Mouse (Mus musculus): ENCODE data around the gene D430041D05Rik. TPM values are rescaled to one million over a fixed set of nuclear protein-coding genes. Genes with fewer than 3 reads are reported as not detected.

Gene D430041D05Rik
- total and polyA plus RNA-seq, 2 experiments from 2014 or later, result 7.9 to 47.6 TPM

DNA sequence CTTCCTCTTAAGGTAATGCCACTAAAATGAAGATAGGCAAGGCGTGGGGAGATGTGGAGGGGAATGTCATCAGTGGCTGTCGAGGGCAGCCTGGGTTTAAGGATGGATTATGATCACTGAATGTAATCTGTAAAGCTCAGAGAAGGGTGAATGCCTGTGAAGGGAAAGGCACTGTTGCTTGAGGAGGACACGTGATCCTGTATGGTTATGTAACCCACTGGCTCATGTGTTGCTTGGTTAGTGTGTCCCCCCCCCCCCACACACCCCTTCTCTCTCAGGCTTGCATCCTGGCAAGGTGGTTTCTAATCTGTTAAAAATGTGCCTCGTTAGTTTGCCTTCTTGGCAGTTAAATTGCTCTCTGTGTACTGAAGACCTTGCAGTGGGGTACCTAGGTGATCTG lies 173.7 kb downstream of the D430041D05Rik start:
- no peaks in the 10 kb centered on the region for H3K9me3 ChIP-seq (ENCODE audit: low read length)
- no peak for DNase-seq (ENCODE audit: low spot score)
- 93% methylated on average over 4 of the region's 4 CpGs for WGBS

DNA sequence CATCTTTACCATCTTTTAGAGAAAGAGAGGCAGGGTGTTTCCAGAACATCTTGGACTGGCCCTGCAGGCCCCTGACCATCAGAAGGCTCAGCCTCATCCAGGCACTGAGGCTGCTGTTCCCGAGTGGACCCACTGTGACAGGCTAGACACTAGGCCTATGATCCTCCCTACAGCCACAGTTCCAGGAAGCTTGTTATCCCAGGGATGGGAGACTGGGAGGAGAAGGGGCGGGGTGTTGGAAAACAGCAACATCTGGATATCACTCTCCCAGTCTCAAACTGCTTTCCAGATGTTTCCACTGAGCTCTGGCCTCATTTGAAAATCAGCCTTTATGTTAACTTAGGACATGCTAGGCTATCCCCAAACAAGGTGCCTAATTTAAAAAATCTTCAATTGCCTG lies 180.4 kb downstream of the D430041D05Rik start:
- ATAC-seq (ENCODE audit: low FRiP score) (no peak), DNase-seq (ENCODE audit: low spot score) (no peak)
- no peak overlapping the region for H3K4me2 ChIP-seq (ENCODE audit: low read depth, low read length, poor library complexity, severe bottlenecking)
- no peaks in the 10 kb centered on the region for H3K27me3 ChIP-seq (ENCODE audit: insufficient read depth, low read length)
- no peak for TF ChIP-seq CTCF (IDR thresholded peaks at IDR 0.05)
- no peaks in the 10 kb centered on the region for H3K4me1 ChIP-seq (ENCODE audit: insufficient read depth, low read length)
- no peak overlapping the region for H3K27ac ChIP-seq (ENCODE audit: low read depth, low read length)
- H3K9ac ChIP-seq (replicated peaks; ENCODE audit: low read length, poor library complexity, severe bottlenecking), result no peak overlapping the region
- H3K9me3 ChIP-seq (ENCODE audit: low read length), result no peaks in the 10 kb centered on the region
- H3K4me3 ChIP-seq (ENCODE audit: low read depth, low read length), result no peak overlapping the region
- 54% methylated on average over 2 of the region's 2 CpGs for WGBS
- peaks cover 21% of the 10 kb centered on the region for H3K36me3 ChIP-seq (ENCODE audit: insufficient read depth, low read length)

More for the DNA sequence above, 173.7 kb downstream of the D430041D05Rik start:
- H3K4me2 ChIP-seq (ENCODE audit: low read depth, low read length, poor library complexity, severe bottlenecking), result no peak overlapping the region
- no peak for ATAC-seq (ENCODE audit: low FRiP score)
- no peak overlapping the region for H3K27ac ChIP-seq (ENCODE audit: low read depth, low read length)
- H3K4me1 ChIP-seq (ENCODE audit: insufficient read depth, low read length), result no peaks in the 10 kb centered on the region
- no peaks in the 10 kb centered on the region for H3K27me3 ChIP-seq (ENCODE audit: insufficient read depth, low read length)
- H3K9ac ChIP-seq (replicated peaks; ENCODE audit: low read length, poor library complexity, severe bottlenecking), result no peak overlapping the region
- no peak overlapping the region for H3K4me3 ChIP-seq (ENCODE audit: low read depth, low read length)
- peaks cover 15% of the 10 kb centered on the region for H3K36me3 ChIP-seq (ENCODE audit: insufficient read depth, low read length)
- TF ChIP-seq CTCF (IDR thresholded peaks at IDR 0.05), result no peak

DNA sequence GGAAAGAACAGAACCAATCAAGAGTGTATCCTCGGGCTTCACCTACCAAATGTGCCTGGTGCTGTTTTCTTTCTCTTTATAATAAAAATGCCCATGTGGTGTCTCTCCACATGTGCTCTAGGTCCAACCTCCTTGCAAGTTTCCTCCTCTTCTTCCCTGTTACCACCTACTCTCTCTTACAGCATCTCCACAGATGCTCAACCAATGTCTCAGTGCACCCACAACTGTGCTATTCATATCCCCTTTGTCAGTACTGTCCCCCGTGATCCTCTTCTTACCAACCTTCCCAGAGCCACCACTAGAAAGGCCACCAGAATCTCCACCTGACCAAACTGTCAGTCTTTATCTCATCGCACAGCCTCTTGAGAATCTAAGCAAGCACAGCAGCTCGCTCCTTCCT lies 184.8 kb downstream of the D430041D05Rik start:
- no peak overlapping the region for H3K4me3 ChIP-seq (ENCODE audit: low read depth, low read length)
- H3K9ac ChIP-seq (replicated peaks; ENCODE audit: low read length, poor library complexity, severe bottlenecking), result no peak overlapping the region
- no peak overlapping the region for H3K4me2 ChIP-seq (ENCODE audit: low read depth, low read length, poor library complexity, severe bottlenecking)
- peaks cover 11% of the 10 kb centered on the region for H3K36me3 ChIP-seq (ENCODE audit: insufficient read depth, low read length)
- WGBS, result 86% methylated on average over 4 of the region's 4 CpGs
- ATAC-seq (ENCODE audit: low FRiP score) (no peak), DNase-seq (ENCODE audit: low spot score) (no peak)
- no peak for TF ChIP-seq CTCF (IDR thresholded peaks at IDR 0.05)
- H3K4me1 ChIP-seq (ENCODE audit: insufficient read depth, low read length), result no peaks in the 10 kb centered on the region
- no peaks in the 10 kb centered on the region for H3K27me3 ChIP-seq (ENCODE audit: insufficient read depth, low read length)
- no peak overlapping the region for H3K27ac ChIP-seq (ENCODE audit: low read depth, low read length)
- no peaks in the 10 kb centered on the region for H3K9me3 ChIP-seq (ENCODE audit: low read length)

DNA sequence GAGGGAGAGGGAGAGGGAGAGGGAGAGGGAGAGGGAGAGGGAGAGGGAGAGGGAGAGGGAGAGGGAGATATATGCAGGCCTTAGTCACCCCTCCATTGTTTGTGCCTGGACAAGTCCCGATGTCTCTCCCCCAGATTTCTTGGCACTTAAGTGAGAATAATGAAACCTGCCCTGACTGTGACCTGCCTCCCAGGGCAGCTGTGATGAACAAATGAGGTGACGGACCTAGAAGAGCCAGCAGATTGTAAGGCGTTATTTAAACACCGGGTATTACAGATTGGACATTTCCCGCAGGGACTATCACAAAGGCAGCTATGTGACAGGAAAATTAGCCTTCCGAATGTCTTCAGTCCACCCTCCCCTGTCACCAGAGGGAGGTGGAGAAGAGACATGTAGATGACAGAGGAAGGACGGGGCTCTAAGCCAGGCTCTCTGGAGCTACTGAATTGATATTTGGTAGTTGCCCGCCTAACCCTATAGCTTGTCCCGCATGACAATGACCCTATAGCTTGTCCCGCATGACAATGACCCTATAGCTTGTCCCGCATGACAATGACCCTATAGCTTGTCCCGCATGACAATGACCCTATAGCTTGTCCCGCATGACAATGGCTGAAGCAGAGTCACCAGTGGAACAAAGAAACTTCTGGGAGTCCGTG lies 191.0 kb downstream of the D430041D05Rik start:
- H3K4me3 ChIP-seq (ENCODE audit: low read depth, low read length), result no peak overlapping the region
- H3K4me2 ChIP-seq (ENCODE audit: low read depth, low read length, poor library complexity, severe bottlenecking), result no peak overlapping the region
- H3K36me3 ChIP-seq (ENCODE audit: insufficient read depth, low read length), result peaks cover 12% of the 10 kb centered on the region
- ATAC-seq (ENCODE audit: low FRiP score), result no peak
- H3K4me1 ChIP-seq (ENCODE audit: insufficient read depth, low read length), result no peaks in the 10 kb centered on the region
- no peak overlapping the region for H3K9ac ChIP-seq (replicated peaks; ENCODE audit: low read length, poor library complexity, severe bottlenecking)
- H3K27me3 ChIP-seq (ENCODE audit: insufficient read depth, low read length), result no peaks in the 10 kb centered on the region
- peak; percentile 38 for DNase-seq (ENCODE audit: low spot score)
- H3K9me3 ChIP-seq (ENCODE audit: low read length), result no peaks in the 10 kb centered on the region
- no peak overlapping the region for H3K27ac ChIP-seq (ENCODE audit: low read depth, low read length)
- WGBS, result 39% methylated on average over 14 of the region's 14 CpGs
- no peak for TF ChIP-seq CTCF (IDR thresholded peaks at IDR 0.05)

DNA sequence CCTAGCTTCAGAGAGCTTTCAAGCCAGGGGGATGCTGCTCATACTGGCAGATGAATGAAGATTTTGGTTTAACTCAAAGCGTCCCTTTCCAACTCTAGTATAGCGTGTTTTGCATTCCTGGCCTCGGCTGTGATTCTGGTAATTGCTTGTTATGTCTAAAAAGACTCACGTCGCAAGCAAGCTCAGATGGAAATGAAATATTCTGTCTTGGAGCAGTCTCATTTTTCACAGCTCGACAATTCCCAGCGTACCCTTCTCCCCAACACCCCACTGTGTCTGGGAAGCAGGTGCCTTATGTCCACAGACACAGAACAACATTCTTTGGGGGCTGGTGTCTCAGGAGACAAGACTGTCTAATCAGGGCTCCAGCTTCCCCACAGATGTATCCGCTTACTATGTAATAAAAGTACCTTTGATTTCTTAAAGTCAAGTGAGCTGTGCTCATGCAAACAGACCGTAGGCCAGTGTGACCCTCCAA lies 192.2 kb downstream of the D430041D05Rik start:
- no peak for TF ChIP-seq CTCF (IDR thresholded peaks at IDR 0.05)
- H3K27me3 ChIP-seq (ENCODE audit: insufficient read depth, low read length), result no peaks in the 10 kb centered on the region
- WGBS, result 47% methylated on average over 9 of the region's 9 CpGs
- ATAC-seq (ENCODE audit: low FRiP score), result no peak
- DNase-seq (ENCODE audit: low spot score), result peak; percentile 5
- H3K9ac ChIP-seq (replicated peaks; ENCODE audit: low read length, poor library complexity, severe bottlenecking), result no peak overlapping the region
- H3K9me3 ChIP-seq (ENCODE audit: low read length), result no peaks in the 10 kb centered on the region
- no peak overlapping the region for H3K4me3 ChIP-seq (ENCODE audit: low read depth, low read length)
- 0 out of 2 replicates have a peak overlapping the region, but pooled peaks have one; percentile 20 for H3K27ac ChIP-seq (ENCODE audit: low read depth, low read length)
- H3K4me2 ChIP-seq (ENCODE audit: low read depth, low read length, poor library complexity, severe bottlenecking), result no peak overlapping the region
- peaks cover 16% of the 10 kb centered on the region for H3K36me3 ChIP-seq (ENCODE audit: insufficient read depth, low read length)
- no peaks in the 10 kb centered on the region for H3K4me1 ChIP-seq (ENCODE audit: insufficient read depth, low read length)

DNA sequence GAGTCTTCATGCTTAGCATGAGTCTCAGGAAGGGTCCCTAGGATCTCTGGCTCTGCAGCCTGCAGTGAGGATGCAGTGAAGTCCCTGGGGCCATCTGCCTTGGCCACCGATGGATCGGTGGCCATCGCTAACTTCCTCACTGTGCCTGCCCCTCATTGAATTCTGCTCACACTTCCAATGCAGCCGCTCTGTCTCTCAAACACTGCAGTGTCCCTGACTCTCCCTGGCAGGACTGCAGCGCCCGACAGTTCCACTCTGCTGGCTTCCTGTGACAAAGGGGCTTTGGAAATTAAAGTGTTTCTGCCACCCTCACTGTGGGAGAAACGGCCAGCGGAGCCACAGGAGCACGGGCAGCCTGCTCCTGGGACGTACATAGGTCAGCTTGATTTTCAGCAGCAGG lies 192.7 kb downstream of the D430041D05Rik start:
- DNase-seq (ENCODE audit: low spot score) (peak; percentile 36), ATAC-seq (ENCODE audit: low FRiP score) (0 out of 2 replicates have a peak, but pooled peaks have one; percentile 24)
- Histone ChIP-seq H3K27me3 (ENCODE audit: insufficient read depth, low read length) (no peaks in the 10 kb centered on the region), H3K4me3 (ENCODE audit: low read depth, low read length) (no peak overlapping the region), H3K9me3 (ENCODE audit: low read length) (no peaks in the 10 kb centered on the region), H3K4me1 (ENCODE audit: insufficient read depth, low read length) (no peaks in the 10 kb centered on the region), H3K9ac (replicated peaks; ENCODE audit: low read length, poor library complexity, severe bottlenecking) (no peak overlapping the region), H3K36me3 (ENCODE audit: insufficient read depth, low read length) (peaks cover 21% of the 10 kb centered on the region), H3K4me2 (ENCODE audit: low read depth, low read length, poor library complexity, severe bottlenecking) (no peak overlapping the region), H3K27ac (ENCODE audit: low read depth, low read length) (0 out of 2 replicates have a peak overlapping the region, but pooled peaks have one; percentile 20)
- TF ChIP-seq CTCF (IDR thresholded peaks at IDR 0.05), result no peak
- WGBS, result 34% methylated on average over 10 of the region's 10 CpGs

Data from midbrain, postnatal 0 days (tissue).